Mouse (Mus musculus) heart, embryonic 13.5 days (tissue): ENCODE results near the gene Hoxd12. TPM values are rescaled to one million over a fixed set of nuclear protein-coding genes. Genes with fewer than 3 reads are reported as not detected.
A peak's percentile ranks its signal among the peaks of the same experiment; 100 is the strongest.

ENCODE experiments used
- ATAC-seq: fragments of 200-750 bp; cut with Nextera tagmentation; 2 replicates; pipeline ENCODE4 v1.8.0; 2017; ENCODE audit warnings: moderate TSS enrichment; ENCODE audit not compliant: insufficient number of reproducible peaks, low FRiP score, low TSS enrichment; ENCODE audit errors: extremely low read depth
- H3K27ac ChIP-seq: fragments of 300-500 bp; sonication (generic); replicated peaks from 2 replicates; pipeline ENCODE4 v1.5.1; 2015; ENCODE audit warnings: moderate library complexity, mild to moderate bottlenecking, inconsistent platforms
- H3K27me3 ChIP-seq: fragments of 300-500 bp; sonication (generic); replicated peaks from 2 replicates; pipeline ENCODE4 v1.6.1; 2015; ENCODE audit warnings: mild to moderate bottlenecking, inconsistent platforms
- H3K36me3 ChIP-seq: fragments of 300-500 bp; sonication (generic); 2 replicates; pipeline ENCODE4 v1.6.1; 2015; ENCODE audit warnings: mild to moderate bottlenecking, inconsistent platforms
- H3K4me1 ChIP-seq: fragments of 300-500 bp; sonication (generic); 2 replicates; pipeline ENCODE4 v1.6.1; 2015; ENCODE audit warnings: inconsistent platforms
- H3K4me2 ChIP-seq: fragments of 300-500 bp; sonication (generic); 2 replicates; pipeline ENCODE4 v1.6.1; 2015; ENCODE audit warnings: inconsistent platforms, mild to moderate bottlenecking, moderate library complexity
- H3K4me3 ChIP-seq: fragments of 300-500 bp; sonication (generic); 2 replicates; pipeline ENCODE4 v1.5.1; 2015; ENCODE audit warnings: moderate library complexity, mild to moderate bottlenecking, inconsistent platforms
- H3K9ac ChIP-seq: fragments of 300-500 bp; sonication (generic); 2 replicates; pipeline ENCODE4 v1.6.1; 2015; ENCODE audit warnings: inconsistent platforms, mild to moderate bottlenecking, moderate library complexity
- H3K9me3 ChIP-seq: fragments of 300-500 bp; sonication (generic); 2 replicates; pipeline ENCODE4 v1.6.1; 2016; ENCODE audit warnings: inconsistent platforms
- WGBS: fragments of 180-500 bp; shearing (Covaris S2); methylation state at CpG from one replicate; pipeline ENCODE4 v1.1.7; 2015; ENCODE audit warnings: mixed read lengths; 5-methylcytosine and 5-hydroxymethylcytosine counted together
- microRNA counts: library from miRNA; unstranded; fragments of <30 nt; microRNA quantifications from one replicate; lab custom pipeline; 2016
- microRNA-seq: library from miRNA; unstranded; fragments of <30 nt; microRNA quantifications from one replicate; pipeline ENCODE4, GENCODE M21; 2016
- polyA plus RNA-seq: library from polyadenylated mRNA; unstranded; fragments of >200 nt; fragmentation: Nextera tagmentation; extraction: Ambion mirVana; gene quantifications from 2 replicates; pipeline ENCODE4 v1.2.1, GENCODE M21; 2015

Gene Hoxd12
- polyA plus RNA-seq, 1 experiment from 2014 or later: not detected

DNA sequence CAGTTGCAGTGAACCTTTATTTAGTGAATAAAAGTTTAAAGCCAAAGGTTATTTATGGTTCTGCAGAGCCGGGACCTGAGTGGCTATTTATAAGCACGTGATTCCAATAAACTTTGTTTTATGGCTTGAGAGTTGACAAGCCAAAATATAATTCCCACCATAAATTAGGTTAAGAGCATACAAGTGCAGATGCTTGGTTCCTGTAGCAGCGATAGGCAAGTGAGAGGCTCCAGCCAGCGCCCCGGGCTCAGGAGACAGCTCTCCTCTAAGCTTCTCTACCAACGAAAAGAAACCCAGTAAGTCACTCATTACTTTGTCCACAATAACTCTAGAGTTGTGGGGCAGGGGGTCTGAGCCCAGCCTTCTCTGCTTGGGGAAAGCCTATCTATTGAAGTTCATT lies 47.1 kb downstream of the Hoxd12 start:
- no peak for ATAC-seq

DNA sequence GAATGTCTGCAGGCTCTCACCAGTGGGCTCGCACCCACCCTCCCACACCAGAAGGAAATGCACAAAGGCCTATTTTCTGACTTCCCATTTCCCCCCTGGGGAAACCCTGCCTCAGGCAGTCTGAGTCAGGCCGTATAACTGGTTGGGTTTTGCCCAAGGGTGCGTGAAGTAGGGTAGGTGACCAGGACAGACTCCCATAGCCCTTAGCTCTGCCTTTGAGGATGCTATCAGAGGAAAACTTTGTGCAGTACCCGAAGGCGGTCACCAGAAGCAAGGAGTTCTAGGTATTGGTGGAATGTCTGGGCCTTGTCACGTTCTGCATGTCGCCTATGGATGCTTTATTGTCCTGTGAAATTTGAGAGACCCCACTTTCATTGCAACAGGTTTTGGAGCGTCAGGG lies 48.1 kb downstream of the Hoxd12 start:
- no peak overlapping the region for H3K4me3 ChIP-seq
- no peaks in the 10 kb centered on the region for H3K9me3 ChIP-seq
- peaks cover 100% of the 10 kb centered on the region for H3K27me3 ChIP-seq
- WGBS: 4% methylated on average over 8 of the region's 8 CpGs
- peaks cover 6% of the 10 kb centered on the region; the same call in 1 of the 2 replicates for H3K4me1 ChIP-seq
- H3K4me2 ChIP-seq: no peak overlapping the region
- no peaks in the 10 kb centered on the region for H3K36me3 ChIP-seq
- H3K9ac ChIP-seq: no peak overlapping the region
- no peak for ATAC-seq
- no peak overlapping the region for H3K27ac ChIP-seq

More for the DNA sequence above, 47.1 kb downstream of the Hoxd12 start:
- H3K4me1 ChIP-seq: no peaks in the 10 kb centered on the region
- 10% methylated on average over 6 of the region's 6 CpGs for WGBS
- no peak overlapping the region for H3K9ac ChIP-seq
- no peaks in the 10 kb centered on the region for H3K9me3 ChIP-seq
- H3K4me3 ChIP-seq: no peak overlapping the region
- no peak overlapping the region for H3K27ac ChIP-seq
- H3K36me3 ChIP-seq: no peaks in the 10 kb centered on the region
- H3K4me2 ChIP-seq: no peak overlapping the region
- peaks cover 100% of the 10 kb centered on the region for H3K27me3 ChIP-seq

DNA sequence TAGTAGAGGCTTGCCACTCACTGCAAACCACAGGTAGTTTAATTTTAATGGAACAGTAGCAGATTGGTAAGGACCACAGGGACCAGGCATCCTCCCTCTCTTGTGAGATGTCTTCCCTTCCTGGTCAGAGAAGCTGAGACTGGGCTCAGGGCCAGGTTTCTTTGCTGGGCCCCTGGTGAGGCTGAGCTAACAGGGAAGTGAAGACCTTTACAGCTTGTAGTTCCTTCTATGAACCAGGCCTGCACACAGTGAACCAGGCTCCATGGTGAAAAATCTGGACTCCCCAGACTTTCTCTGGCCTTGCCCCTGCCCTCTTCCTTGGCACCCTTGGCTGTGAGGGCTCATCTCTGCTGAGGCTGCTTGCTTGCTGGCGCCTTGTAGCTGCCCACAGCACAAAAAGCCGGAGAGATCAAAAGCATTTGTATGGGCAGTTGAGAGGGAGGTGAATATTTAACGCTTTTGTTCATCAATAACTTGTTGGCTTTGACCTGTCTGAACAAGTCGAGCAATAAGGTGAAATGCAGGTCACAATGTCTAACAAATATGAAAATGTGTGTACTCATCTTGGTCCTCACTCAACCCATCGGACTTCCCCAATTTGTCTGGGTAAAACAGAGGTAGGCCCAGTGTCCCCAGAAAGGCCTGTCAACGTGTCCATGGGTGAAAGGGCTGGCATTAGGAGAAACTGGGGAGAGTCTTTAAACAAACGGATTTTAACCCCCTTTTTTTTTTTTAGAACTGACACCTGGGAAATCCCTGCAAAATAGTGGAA lies 49.6 kb downstream of the Hoxd12 start:
- H3K9me3 ChIP-seq: no peaks in the 10 kb centered on the region
- no peak overlapping the region for H3K4me3 ChIP-seq
- no peaks in the 10 kb centered on the region for H3K36me3 ChIP-seq
- H3K4me2 ChIP-seq: no peak overlapping the region
- 15% methylated on average over 7 of the region's 7 CpGs for WGBS
- H3K27ac ChIP-seq: no peak overlapping the region
- no peak for ATAC-seq
- H3K4me1 ChIP-seq: peaks cover 6% of the 10 kb centered on the region; the same call in 1 of the 2 replicates
- peaks cover 100% of the 10 kb centered on the region for H3K27me3 ChIP-seq
- no peak overlapping the region for H3K9ac ChIP-seq

DNA sequence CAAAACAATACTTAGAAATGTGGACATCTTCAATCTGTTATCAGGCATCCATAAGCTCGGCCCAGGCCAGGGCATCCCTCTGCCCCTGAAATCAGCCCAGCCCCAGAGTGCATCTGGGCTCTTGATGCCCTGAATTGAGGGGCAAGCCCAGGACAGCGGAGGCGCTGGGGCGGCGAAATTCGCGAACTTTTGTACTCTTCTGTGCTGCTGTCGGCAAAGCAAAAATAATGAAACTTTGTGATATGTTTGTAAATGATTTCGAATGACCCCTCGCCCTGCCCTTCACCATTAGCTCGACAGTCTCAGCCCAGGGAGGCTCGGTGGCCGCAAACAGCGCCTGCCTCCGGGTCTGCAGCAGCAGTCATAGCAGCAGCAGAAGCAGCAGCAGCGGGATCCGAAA lies 50.4 kb downstream of the Hoxd12 start:
- H3K9ac ChIP-seq: no peak overlapping the region
- peaks cover 100% of the 10 kb centered on the region for H3K27me3 ChIP-seq
- 6% methylated on average over 17 of the region's 17 CpGs for WGBS
- H3K36me3 ChIP-seq: no peaks in the 10 kb centered on the region
- H3K4me1 ChIP-seq: peaks cover 6% of the 10 kb centered on the region; the same call in 1 of the 2 replicates
- no peak overlapping the region for H3K4me2 ChIP-seq
- ATAC-seq: no peak
- no peaks in the 10 kb centered on the region for H3K9me3 ChIP-seq
- no peak overlapping the region for H3K4me3 ChIP-seq
- no peak overlapping the region for H3K27ac ChIP-seq

DNA sequence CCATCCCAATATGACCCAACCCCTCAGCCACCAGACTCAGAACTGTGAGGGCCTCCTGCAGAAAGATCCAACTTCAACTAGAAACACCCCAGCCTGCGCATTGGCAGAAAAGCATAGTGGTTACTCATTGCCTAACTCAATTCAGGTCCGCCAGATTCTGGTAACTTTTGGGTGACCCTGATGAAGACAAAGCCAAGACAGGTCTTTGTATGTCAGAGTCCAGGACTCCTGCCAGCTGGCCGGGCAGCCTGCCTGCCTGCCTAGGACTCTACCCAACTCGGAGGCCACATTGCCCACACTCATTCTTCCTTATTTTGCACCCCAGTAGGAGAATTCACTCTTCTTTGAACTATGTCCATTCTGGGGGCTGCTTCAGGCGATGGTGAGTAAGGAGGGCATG lies 51.7 kb downstream of the Hoxd12 start, which contains the start of gene Gm28230:
Gene Gm28230, plus strand, starts transcription at position 178 of the 400 bp plus-strand sequence.
- Histone ChIP-seq H3K4me3 (peak within 1 kb of the TSS; percentile 38), H3K36me3 (no peaks in the 10 kb centered on the region), H3K27me3 (peaks cover 100% of the 10 kb centered on the region), H3K27ac (no peak within 1 kb of the TSS), H3K4me2 (peak within 1 kb of the TSS; percentile 60), H3K4me1 (peaks cover 6% of the 10 kb centered on the region; the same call in 1 of the 2 replicates), H3K9me3 (no peaks in the 10 kb centered on the region), H3K9ac (no peak within 1 kb of the TSS; the same call in 1 of the 2 replicates)
- ATAC-seq: no peak
- 16% methylated on average over 5 of the region's 5 CpGs for WGBS

DNA sequence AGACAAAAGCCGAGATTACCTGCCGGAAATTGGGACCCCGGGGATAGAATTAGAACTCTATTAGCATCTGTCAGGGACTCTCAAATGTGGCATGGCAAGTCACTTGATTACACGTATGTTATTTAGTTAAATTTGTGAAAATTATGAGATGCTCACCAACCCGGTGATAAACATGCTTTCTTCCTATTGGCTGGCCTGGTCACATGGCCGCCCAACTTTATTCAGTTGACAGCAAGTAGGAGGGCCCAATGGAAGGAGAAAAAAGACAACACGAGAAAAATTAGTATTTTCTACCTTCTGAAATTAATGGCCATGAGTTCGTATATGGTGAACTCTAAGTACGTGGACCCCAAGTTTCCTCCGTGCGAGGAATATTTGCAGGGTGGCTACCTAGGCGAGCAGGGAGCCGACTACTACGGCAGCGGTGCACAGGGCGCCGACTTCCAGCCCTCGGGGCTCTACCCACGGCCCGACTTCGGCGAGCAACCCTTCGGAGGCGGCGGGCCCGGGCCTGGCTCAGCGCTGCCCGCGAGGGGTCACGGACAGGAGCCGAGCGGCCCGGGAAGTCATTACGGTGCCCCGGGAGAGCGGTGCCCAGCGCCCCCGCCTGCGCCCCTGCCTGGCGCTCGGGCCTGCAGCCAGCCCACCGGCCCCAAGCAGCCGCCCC lies 52.3 kb downstream of the Hoxd12 start:
- peaks cover 100% of the 10 kb centered on the region for H3K27me3 ChIP-seq
- no peaks in the 10 kb centered on the region for H3K9me3 ChIP-seq
- ATAC-seq: no peak
- H3K36me3 ChIP-seq: no peaks in the 10 kb centered on the region
- H3K27ac ChIP-seq: no peak overlapping the region
- WGBS: under 1% methylated on average over 43 of the region's 43 CpGs
- H3K4me1 ChIP-seq: peaks cover 6% of the 10 kb centered on the region; the same call in 1 of the 2 replicates
- no peak overlapping the region; the same call in 1 of the 2 replicates for H3K9ac ChIP-seq
- H3K4me3 ChIP-seq: peak overlapping the region; percentile 38
- peak overlapping the region; percentile 60 for H3K4me2 ChIP-seq

MicroRNAs within 50 kb of the gene (microRNA counts, 519-probe panel; counts per million panel counts)
- microRNA mmu-miR-10b (lab: Ali Mortazavi, UCI): 209 counts per million, percentile 61 among the panel's probes with 10 or more counts

Small RNA genes lying within 50 kb of the gene (microRNA-seq; reads per million reads assigned to microRNA genes)
- gene Gm44463 (not detected), gene Mir10b (702 reads per million, percentile 76 among the genes with 10 or more reads in this experiment)

Other genes with a start within 250 kb of the Hoxd12 start
- 18.8 and 19.3 TPM in 2 replicates for gene Lnpk, start 95.6 kb upstream of the Hoxd12 start, polyA plus RNA-seq
- gene Evx2, start 15.5 kb upstream of the Hoxd12 start, polyA plus RNA-seq: not detected in 2 replicates
- gene Hoxd13, start 6.7 kb upstream of the Hoxd12 start, polyA plus RNA-seq: not detected in 2 replicates
- not detected in 2 replicates for gene Hoxd11, start 4.5 kb downstream of the Hoxd12 start, polyA plus RNA-seq
- gene Hoxd10, start 16.9 kb downstream of the Hoxd12 start, polyA plus RNA-seq: 0.08 TPM in 1 of 2 replicates, not detected in the other
- not detected in 2 replicates for gene Hoxd9, start 22.7 kb downstream of the Hoxd12 start, polyA plus RNA-seq
- 0.07 and 0.23 TPM in 2 replicates for gene Hoxd8, start 29.6 kb downstream of the Hoxd12 start, polyA plus RNA-seq
- 0.74 and 0.89 TPM in 2 replicates for gene Hoxd3, start 36.9 kb downstream of the Hoxd12 start, polyA plus RNA-seq
- gene Hoxd4, start 36.9 kb downstream of the Hoxd12 start, polyA plus RNA-seq: not detected in 2 replicates
- 0.09 TPM in 1 of 2 replicates, not detected in the other for gene Gm28230, start 51.7 kb downstream of the Hoxd12 start, polyA plus RNA-seq
- gene Hoxd1, start 88.0 kb downstream of the Hoxd12 start, polyA plus RNA-seq: not detected in 2 replicates
- gene Mtx2, start 150.8 kb downstream of the Hoxd12 start, polyA plus RNA-seq: 138 and 155 TPM in 2 replicates